Mouse (Mus musculus) urinary bladder, postnatal 36 days (tissue): Measurements from ENCODE around the gene Trpm2.
A peak's percentile ranks its signal among the peaks of the same experiment; 100 is the strongest.
"Not testable (repeated sequence)": the region's sequence is repeated elsewhere in the genome, so short reads cannot be mapped to it uniquely, and the experiment has no call there.

Experiments used
- DNase-seq, 2 experiments: peaks; one replicate each; pipeline ENCODE4 v3.0.0; 2022; ENCODE audit warnings: low spot score in 2 of 2, mixed read lengths in 1 of 2

The Trpm2 gene

DNA sequence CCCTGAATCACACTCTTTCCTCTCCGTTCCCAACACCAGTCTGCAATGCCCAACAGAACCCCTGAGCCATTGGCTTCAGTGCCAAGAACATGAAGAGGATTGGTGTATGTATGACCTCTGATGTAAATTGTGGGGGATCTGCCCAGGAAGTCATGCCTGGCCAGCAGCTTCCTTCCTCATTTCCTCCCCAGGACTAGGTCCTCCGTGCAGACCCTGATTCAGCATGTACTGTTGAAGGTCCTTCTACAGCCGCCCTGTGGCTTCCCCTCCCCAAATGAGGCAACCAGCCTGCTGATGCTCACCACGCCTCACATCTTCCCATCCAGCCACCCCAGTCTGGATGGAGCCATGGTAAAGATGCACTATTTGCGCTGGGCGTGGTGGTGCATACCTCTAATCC, at the start of gene Trpm2:
TSS of gene Trpm2 (minus strand) at position 83 of the 400 bp plus-strand sequence.
- DNase-seq, result no peak

DNA sequence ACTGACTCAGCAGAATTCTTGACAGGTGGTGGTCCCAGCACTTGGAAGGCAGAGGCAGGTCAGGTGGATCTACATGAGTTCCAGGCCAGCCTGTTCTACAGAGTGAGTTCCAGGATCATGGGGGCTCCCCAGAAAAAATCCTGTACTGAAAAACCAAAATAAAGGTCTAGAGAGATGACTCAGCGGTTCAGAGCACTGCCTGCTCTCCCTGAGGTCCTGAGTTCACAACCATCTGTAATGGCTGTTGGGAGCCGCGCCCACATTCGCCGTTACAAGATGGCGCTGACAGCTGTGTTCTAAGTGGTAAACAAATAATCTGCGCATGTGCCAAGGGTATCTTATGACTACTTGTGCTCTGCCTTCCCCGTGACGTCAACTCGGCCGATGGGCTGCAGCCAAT, 49.6 kb upstream of the Trpm2 start:
- not testable (repeated sequence) for DNase-seq

DNA sequence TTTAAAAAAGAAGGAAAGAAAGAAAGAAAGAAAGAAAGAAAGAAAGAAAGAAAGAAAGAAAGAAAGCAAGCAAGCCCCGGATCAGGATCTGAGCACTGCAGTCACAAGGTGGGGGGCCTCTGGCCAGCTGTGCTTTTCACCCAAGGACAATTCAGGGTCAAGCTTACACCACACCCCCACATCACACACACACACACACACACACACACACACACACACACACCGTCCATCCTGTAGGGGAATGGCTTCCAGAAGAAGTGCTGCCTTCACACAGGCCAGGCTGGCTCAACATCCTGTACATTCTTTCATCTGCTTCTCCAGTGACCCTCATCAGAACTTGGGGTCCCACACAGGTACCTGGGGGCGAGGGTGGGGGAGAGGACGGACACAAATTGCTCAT, 48.9 kb upstream of the Trpm2 start:
- DNase-seq, result no peak

DNA sequence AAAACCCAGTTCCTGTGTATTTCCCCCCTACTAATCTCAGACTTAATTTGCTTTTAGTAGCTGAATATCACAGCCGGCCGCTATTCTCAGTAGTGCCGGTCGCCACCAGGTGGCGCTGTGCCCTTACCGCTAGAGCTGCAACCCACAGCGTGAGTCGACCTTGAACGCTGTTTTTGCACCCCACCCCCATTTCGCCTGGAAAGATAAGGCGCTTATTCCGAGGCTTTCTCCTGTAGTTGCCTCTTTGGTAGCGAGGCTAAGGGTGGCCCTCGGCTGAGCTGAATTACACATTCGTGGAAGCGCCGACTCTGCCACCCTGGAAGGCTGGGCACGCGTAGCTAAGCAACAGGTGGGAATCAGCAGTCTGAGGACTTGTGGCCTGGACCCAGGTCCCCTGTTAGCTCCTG, 48.4 kb upstream of the Trpm2 start:
- peak; percentile 53 to 75 for DNase-seq

- no peak for DNase-seq
Observed at GRCm38 (mm10) chr10:78016366-78016765, 46.0 kb upstream of the Trpm2 start.

- DNase-seq, result no peak
Observed at GRCm38 (mm10) chr10:78015489-78015888, 45.1 kb upstream of the Trpm2 start.

DNA sequence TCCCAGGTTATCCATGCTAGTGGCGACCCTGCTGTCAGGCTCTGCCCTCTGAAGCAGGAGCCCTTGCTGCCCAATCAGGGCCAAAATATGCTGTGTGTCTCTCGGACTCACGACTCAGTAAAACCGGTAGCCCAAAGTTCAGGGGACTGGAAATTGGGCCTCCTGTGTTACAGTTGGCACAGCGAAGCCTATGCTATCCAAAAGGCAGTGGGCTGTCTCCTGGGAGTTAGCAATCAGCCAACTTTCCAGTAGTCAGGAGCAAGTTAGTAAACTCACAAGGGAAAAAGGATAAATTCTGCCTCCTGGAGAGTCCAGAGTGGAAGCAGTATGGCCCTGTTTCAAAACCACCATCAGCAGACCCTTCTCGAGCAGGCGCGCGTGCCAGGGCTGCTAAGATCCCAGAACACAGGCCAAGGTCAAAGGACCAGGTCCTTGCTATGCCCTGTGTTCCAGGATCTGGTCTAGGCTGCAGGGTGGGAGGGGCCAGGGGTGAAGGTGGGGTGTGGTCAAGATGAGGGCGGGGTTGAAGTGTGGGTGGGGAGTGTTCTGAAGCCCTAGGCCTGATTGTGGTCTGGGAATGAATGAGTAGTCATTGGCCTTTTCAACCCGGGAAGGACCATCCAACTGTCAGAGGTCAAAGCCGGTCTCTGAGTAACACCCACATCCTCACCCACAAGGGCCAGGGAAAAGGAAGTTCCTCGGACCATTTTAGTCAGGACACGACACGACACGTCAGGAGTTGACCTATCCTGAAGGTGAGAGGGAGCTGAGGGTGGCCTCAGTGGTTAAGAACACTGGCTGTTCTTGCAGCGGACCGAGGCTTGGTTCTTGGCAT, 42.5 kb upstream of the Trpm2 start:
- peak in 1 of 2 experiments; percentile 29 for DNase-seq

DNA sequence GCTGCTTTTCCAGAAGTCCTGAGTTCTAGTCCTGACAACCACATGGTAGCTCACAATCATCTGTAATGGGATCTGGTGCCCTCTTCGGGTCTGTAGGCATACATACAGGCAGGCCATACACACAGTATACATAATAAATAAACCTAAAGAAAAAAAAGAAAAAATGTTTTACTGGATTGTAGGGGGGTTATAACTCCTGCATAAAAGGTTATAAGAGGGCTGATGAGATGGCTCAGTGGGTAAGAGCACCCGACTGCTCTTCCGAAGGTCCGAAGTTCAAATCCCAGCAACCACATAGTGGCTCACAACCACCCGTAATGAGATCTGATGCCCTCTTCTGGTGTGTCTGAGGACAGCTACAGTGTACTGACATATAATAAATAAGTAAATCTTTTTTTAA, 40.8 kb upstream of the Trpm2 start:
- DNase-seq, result not testable (repeated sequence)

GRCm38 (mm10) chr10:78010335-78010734, 40.0 kb upstream of the Trpm2 start:
- no peak for DNase-seq

- no peak for DNase-seq
Observed at GRCm38 (mm10) chr10:78009945-78010293, 39.6 kb upstream of the Trpm2 start, which contains the start of gene Pfkl. Pfkl (minus strand) TSS chr10:78010083.

DNA sequence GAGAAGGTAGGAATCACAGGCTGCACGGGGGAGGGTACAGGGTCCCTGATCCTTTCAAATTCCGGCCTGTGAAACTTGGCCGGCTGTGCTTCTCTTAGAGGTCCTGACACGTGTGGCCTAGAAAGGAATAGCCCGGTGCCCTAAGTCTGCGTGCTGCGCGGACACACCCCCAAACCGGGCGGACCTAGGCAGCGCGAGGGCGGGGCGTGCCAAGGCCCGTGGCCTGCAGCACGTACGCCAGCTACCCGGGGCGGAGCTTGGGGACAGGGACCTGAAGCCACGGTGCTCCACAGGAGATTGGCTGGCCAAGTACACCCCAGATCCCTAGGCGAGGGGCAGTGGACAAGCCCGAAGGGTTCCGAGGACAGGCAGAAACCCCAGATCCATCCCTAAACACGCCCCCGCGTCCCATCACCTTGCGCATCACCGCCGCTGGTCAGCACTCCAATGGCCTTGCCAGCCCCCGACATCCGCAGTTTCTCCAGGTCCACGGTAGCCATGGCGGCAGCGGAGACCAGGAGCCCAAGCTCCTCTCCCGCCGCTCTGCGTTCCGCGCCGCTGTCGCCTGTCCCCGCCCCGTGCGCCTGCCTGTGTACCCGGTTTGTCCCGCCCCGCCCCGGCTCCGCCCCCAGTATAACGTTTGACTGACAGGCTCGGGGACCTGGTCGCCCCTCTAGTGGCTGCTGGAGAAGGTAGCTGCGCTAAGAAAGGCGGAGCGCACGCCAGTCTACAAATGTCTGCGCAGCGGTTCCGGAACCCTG, 39.0 kb upstream of the Trpm2 start:
- peak; percentile 91 to 97 for DNase-seq

DNA sequence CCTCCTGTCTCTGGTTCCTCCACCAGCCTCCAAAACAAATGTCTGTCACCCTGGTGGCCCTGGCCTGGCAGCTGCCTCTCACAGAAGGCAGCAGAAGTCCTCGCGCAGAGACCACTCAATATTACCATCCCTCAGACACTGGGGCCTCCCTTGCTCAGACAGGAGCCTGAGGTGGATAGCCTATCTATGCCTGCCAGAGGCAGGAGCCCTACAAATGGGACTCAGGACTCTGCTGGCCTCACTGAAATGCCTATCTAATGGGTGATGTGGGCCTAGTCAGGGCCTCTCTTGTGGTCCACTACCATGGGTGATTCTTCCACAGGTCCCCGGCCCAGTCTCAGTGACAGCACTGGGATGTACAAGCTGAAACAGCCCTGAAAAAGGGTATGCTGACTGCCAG, 37.8 kb upstream of the Trpm2 start:
- no peak for DNase-seq

GRCm38 (mm10) chr10:78007203-78007602, 36.8 kb upstream of the Trpm2 start:
- DNase-seq, result no peak

- DNase-seq, result no peak
Observed at GRCm38 (mm10) chr10:78005791-78006438, 35.6 kb upstream of the Trpm2 start.

- DNase-seq, result no peak
Observed at GRCm38 (mm10) chr10:78004479-78005100, 34.2 kb upstream of the Trpm2 start.

- no peak for DNase-seq
Observed at GRCm38 (mm10) chr10:78002316-78002715, 32.0 kb upstream of the Trpm2 start.

DNA sequence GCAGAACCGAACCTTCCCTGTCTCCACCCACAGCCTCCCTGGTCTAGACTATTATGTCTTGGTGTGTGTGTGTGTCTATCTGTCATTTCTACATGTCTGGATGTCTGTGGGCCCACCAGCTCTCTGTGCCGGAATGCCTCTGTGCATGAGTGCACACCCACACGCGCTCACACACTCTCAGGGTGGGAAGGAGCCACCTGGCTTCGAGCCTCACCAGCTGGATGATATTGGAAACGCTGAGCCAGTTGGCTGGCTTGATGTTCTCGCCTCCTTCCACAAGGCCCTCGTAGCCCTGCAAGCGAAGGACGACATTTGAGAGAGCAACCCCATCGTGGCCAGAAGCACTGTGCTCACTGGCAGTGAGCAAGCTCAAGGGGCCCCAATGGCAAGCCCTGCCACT, 31.4 kb upstream of the Trpm2 start:
- DNase-seq, result no peak

DNA sequence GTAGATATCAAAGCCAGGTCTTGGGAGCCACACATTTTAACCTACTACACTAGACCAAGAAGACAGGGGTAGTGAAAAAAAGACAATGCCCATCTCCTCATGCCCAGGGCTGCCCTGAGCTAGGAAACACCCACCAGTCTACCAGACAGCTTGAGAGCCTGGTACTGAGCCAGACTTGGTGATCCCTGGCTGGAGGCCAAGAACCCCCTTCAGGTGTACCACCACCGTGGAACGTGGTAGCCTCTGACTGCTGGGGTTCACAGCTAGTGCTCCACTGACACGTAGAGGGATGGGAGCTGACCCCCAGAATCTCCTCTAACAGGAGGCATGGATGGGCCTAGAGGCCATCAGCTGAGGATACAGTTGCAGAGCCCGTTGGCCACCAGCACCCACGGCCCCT, 29.8 kb upstream of the Trpm2 start:
- no peak for DNase-seq

GRCm38 (mm10) chr10:77995639-77996038, 25.3 kb upstream of the Trpm2 start:
- DNase-seq, result no peak

- DNase-seq, result no peak
Observed at GRCm38 (mm10) chr10:77985775-77986174, 15.4 kb upstream of the Trpm2 start.

- DNase-seq, result peak; percentile 60 to 63
Observed at GRCm38 (mm10) chr10:77984660-77985059, 14.3 kb upstream of the Trpm2 start.
